Mouse (Mus musculus) induced T-regulatory cell, adult 2 months (primary cell): Measurements from ENCODE around the gene Gm10428.
A peak's percentile ranks its signal among the peaks of the same experiment; 100 is the strongest.

Experiments used
- DNase-seq: peaks from one replicate; pipeline ENCODE4 v3.0.0-alpha.2; 2012; ENCODE audit warnings: low read depth

Gm10428 gene

DNA sequence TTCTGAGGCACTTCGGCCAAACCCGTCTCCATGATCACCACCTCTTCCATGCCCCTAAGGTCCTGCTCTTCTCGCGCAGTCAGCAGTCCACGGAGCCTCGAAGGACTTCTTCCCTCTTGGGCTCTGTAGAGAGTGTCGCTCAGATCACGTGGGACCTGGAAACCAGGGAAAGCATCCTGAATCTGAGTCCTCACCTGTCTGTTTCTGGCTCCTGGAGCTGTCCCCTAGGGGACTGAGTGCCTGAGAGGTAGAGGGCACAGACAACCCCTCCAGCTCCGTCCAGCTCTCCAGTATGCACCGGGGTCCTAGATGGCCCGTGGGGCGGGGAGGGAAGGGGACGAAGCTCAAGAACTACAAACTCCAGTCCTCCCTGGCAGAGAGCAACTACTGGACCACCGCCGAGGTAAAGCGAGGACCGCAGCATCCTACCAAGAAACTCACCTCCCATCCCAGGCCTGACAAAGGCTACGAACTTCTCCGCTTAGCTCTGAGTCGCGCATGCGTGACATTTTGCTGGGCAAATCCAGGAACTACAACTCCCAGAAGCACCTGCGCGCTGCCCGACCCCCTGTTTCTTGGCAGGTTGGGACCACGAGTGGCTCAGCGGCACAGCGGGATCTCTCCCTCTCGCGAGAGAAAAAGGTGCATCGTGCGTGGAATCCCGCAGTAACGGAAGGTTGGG, 36.2 kb downstream of the Gm10428 start, which contains the start of gene Zfp286:
TSS of gene Zfp286 (minus strand) at position 528 of the 682 bp plus-strand sequence.
- peak; percentile 60 for DNase-seq

DNA sequence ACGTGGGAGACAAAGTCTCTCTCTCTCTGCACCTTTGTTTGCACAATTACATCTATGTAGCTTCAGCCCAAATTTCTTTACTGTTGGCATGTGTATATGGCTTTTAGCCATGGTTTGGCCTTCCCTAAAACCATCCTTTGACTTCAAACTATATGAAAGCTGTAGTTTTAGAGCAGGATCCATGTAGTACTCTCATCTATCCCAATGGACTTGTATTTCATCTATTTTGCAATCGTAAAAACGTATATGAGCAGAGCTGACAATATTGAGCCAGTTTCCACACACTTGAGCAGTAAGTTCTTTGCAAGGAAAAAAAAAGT, 36.7 kb downstream of the Gm10428 start:
- DNase-seq = no peak
